Mouse (Mus musculus): ENCODE results near the gene Rgl1.

Rgl1 gene

GRCm38 (mm10) chr1:152492258-152492657 is 273.9 kb downstream of the Rgl1 start:
- no peak for DNase-seq

- DNase-seq, result no peak
These were observed 275.3 kb downstream of the Rgl1 start for GRCm38 (mm10) chr1:152490842-152491241.

- DNase-seq, result no peak
These were observed 290.0 kb downstream of the Rgl1 start for GRCm38 (mm10) chr1:152476126-152476525.

GRCm38 (mm10) chr1:152468443-152468842 is 297.7 kb downstream of the Rgl1 start:
- no peak for DNase-seq
